In genomic region chr6:117207289-117207688, GRCm38 (mm10) we compare ENCODE assay signal across 13 mouse cellular contexts.
"Had no signal": no experiment of that assay in that cellular context is flagged by ENCODE, and none has a peak within 500 bp of the region (broad histone marks: within the 10 kb centered on the region; RNA-seq: fewer than 3 reads in every experiment).

No protein-coding gene starts in this region.

- ATAC-seq: midbrain, embryonic 13.5 days had no signal

- DNase-seq: kidney, postnatal 4 days; left cerebral cortex, postnatal 4 days; lung, adult 18-20 months; retina, postnatal 1 day; right cerebral cortex, postnatal 4 days; spleen, adult 18-20 months; thymus, adult 18-20 months; thymus, postnatal 14 days had no signal

- H3K4me3 ChIP-seq: layer of hippocampus, adult 2 months; limb, embryonic 13.5 days; midbrain, embryonic 13.5 days; neural tube, embryonic 15.5 days had no signal

- H3K4me2 ChIP-seq: limb, embryonic 13.5 days; midbrain, embryonic 13.5 days; neural tube, embryonic 15.5 days had no signal

- H3K27me3 ChIP-seq: midbrain, embryonic 13.5 days; neural tube, embryonic 15.5 days had no signal

- H3K36me3 ChIP-seq: limb, embryonic 13.5 days; midbrain, embryonic 13.5 days; neural tube, embryonic 15.5 days had no signal

- H3K9me3 ChIP-seq: limb, embryonic 13.5 days; midbrain, embryonic 13.5 days; neural tube, embryonic 15.5 days had no signal

- H3K9ac ChIP-seq: limb, embryonic 13.5 days; liver, embryonic 14.5 days; midbrain, embryonic 13.5 days; neural tube, embryonic 15.5 days had no signal

- H3K4me1 ChIP-seq: limb, embryonic 13.5 days; midbrain, embryonic 13.5 days; neural tube, embryonic 15.5 days had no signal

- H3K27ac ChIP-seq: layer of hippocampus, adult 2 months; limb, embryonic 13.5 days; liver, embryonic 14.5 days; midbrain, embryonic 13.5 days; neural tube, embryonic 15.5 days had no signal
